Mouse (Mus musculus) liver, adult 2 months (tissue): ENCODE data around the gene Ganab. TPM values are rescaled to one million over a fixed set of nuclear protein-coding genes. Genes with fewer than 3 reads are reported as not detected.
A peak's percentile ranks its signal among the peaks of the same experiment; 100 is the strongest.

ENCODE experiments used
- DNase-seq: peaks from one replicate; pipeline ENCODE4 v3.0.0-alpha.2; 2011; ENCODE audit warnings: low read depth, low spot score; ENCODE audit errors: extremely low read depth
- H3K27ac ChIP-seq: fragments of 200-500 bp; replicated peaks from 2 replicates; pipeline ENCODE4 v1.5.1; 2012; ENCODE audit warnings: low read depth, mild to moderate bottlenecking, control low read depth, inconsistent platforms, low read length; ENCODE audit not compliant: insufficient read depth
- H3K27me3 ChIP-seq: fragments of 200-500 bp; 2 replicates; pipeline ENCODE4 v1.6.1; 2012; ENCODE audit warnings: mild to moderate bottlenecking, moderate library complexity, low read length, inconsistent platforms; ENCODE audit not compliant: control insufficient read depth, insufficient read depth
- H3K36me3 ChIP-seq: fragments of 200-500 bp; 2 replicates; pipeline ENCODE4 v1.6.1; 2012; ENCODE audit warnings: low read length, inconsistent platforms; ENCODE audit not compliant: control insufficient read depth, insufficient read depth
- H3K4me1 ChIP-seq: fragments of 200-500 bp; 2 replicates; pipeline ENCODE4 v1.6.1; 2011; ENCODE audit warnings: low read length; ENCODE audit not compliant: control insufficient read depth, insufficient read depth
- H3K4me3 ChIP-seq: fragments of 200-500 bp; 2 replicates; pipeline ENCODE4 v1.5.1; 2011; ENCODE audit warnings: low read depth, mild to moderate bottlenecking, control low read depth, low read length, moderate library complexity; ENCODE audit not compliant: insufficient read depth
- H3K79me2 ChIP-seq: fragments of 200-500 bp; 2 replicates; pipeline ENCODE4 v1.6.1; 2012; ENCODE audit warnings: inconsistent platforms, mild to moderate bottlenecking, low read length, moderate library complexity; ENCODE audit not compliant: control insufficient read depth, insufficient read depth
- H3K9ac ChIP-seq: fragments of 200-500 bp; 2 replicates; pipeline ENCODE4 v1.6.1; 2012; ENCODE audit warnings: low read depth, mild to moderate bottlenecking, control low read depth, inconsistent platforms, low read length
- CTCF ChIP-seq: fragments of 200-500 bp; IDR thresholded peaks from 2 replicates; pipeline ENCODE4 v1.5.1; 2011; ENCODE audit warnings: low read depth, low read length, control low read depth
- POLR2A ChIP-seq: fragments of 200-500 bp; IDR thresholded peaks from 2 replicates; pipeline ENCODE4 v1.6.1; 2011; ENCODE audit warnings: low read length, control low read depth; ENCODE audit not compliant: insufficient read depth; ENCODE audit errors: extremely low read depth
- WGBS: fragments of 180-500 bp; shearing (Covaris S2); methylation state at CpG from one replicate; pipeline ENCODE4 v1.1.7; 2018; 5-methylcytosine and 5-hydroxymethylcytosine counted together
- polyA plus RNA-seq: library from polyadenylated mRNA; depleted of rRNA; stranded (reverse); fragments of >200 nt; gene quantifications from 2 replicates; pipeline ENCODE4 v1.2.3, GENCODE M21; 2012
- total RNA-seq: library from RNA; depleted of rRNA; stranded (reverse); fragments of >200 nt; gene quantifications from 2 replicates; pipeline ENCODE4 v1.2.3, GENCODE M21; 2014

Ganab gene
- total and polyA plus RNA-seq, 2 experiments = 111 to 140 TPM

DNA sequence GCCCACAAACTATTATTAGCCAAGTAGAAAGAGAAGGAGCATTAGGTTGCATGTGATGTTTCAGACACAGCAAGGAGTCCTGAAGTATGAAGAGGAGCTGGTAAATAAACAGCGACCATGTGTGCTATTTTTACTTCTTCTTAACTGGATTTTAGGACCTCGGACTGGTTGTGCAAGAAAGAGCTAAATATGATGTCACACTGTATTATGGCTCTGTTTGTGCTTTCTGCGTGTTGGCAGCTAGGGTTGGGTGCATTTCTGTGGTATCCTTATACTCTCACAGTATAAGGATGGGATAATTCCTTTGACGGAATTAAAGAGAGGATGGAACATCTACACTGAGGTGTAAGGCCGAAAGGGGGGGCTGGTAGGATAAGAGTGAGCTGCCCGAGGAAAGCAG is 47.4 kb downstream of the Ganab start:
- Histone ChIP-seq H3K4me1 (peaks cover 14% of the 10 kb centered on the region), H3K79me2 (peaks cover 4% of the 10 kb centered on the region; the same call in 1 of the 2 replicates), H3K4me3 (no peak overlapping the region), H3K36me3 (peaks cover 37% of the 10 kb centered on the region), H3K27me3 (no peaks in the 10 kb centered on the region), H3K9ac (no peak overlapping the region), H3K27ac (no peak overlapping the region)
- TF ChIP-seq POLR2A = no peak
- TF ChIP-seq CTCF = no peak
- WGBS = 46% methylated on average over 6 of the region's 6 CpGs
- DNase-seq = peak; percentile 39

DNA sequence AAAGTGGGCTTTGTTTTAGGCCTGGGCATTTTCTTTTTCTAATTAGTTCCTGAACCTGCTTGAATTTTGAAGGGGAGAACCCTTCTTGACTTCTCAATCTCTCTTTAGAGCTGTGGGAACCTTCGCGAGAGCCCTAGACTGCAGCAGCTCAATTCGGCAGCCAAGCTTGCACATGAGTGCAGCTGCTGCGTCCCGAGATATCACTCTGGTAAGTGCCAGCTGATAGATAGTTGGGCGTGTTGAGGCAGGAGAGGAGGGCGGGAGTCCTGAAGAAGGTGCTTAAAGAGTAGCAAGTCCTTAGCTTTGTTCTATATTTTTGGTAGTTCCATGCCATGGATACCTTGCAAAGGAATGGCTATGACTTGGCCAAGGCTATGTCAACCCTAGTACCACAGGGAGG is 49.1 kb downstream of the Ganab start:
- no peak for TF ChIP-seq POLR2A
- no peak for TF ChIP-seq CTCF
- DNase-seq = no peak
- WGBS = 94% methylated on average over 7 of the region's 7 CpGs
- H3K4me1 ChIP-seq = peaks cover 12% of the 10 kb centered on the region
- H3K4me3 ChIP-seq = no peak overlapping the region
- no peak overlapping the region for H3K27ac ChIP-seq
- H3K27me3 ChIP-seq = no peaks in the 10 kb centered on the region
- H3K9ac ChIP-seq = no peak overlapping the region
- H3K36me3 ChIP-seq = peaks cover 49% of the 10 kb centered on the region
- H3K79me2 ChIP-seq = peaks cover 4% of the 10 kb centered on the region; the same call in 1 of the 2 replicates

DNA sequence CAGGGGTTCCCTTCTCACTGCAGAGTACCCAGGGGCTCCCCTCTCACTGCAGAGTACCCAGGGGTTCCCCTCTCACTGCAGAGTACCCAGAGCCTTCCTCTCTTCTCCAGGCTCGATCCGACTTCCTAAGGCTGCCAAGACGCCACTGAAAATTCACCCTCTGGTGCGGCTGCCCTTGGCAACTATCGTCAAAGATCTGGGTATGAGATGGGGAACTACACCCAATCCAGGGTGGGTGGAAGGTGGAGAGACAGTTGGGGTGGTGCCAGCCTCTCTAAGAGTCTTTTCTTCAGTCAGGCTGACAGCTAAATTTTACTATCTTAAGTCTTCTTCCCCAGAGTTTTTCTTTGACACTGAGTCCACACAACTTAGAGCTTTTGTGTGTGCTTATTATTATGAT is 52.3 kb downstream of the Ganab start:
- peaks cover 48% of the 10 kb centered on the region for H3K36me3 ChIP-seq
- H3K4me3 ChIP-seq = no peak overlapping the region
- H3K79me2 ChIP-seq = peaks cover 6% of the 10 kb centered on the region; the same call in 1 of the 2 replicates
- WGBS = 92% methylated on average over 5 of the region's 5 CpGs
- no peak for DNase-seq
- no peak overlapping the region for H3K9ac ChIP-seq
- TF ChIP-seq CTCF (no peak), POLR2A (no peak)
- H3K27ac ChIP-seq = no peak overlapping the region
- H3K4me1 ChIP-seq = peaks cover 3% of the 10 kb centered on the region
- H3K27me3 ChIP-seq = no peaks in the 10 kb centered on the region

DNA sequence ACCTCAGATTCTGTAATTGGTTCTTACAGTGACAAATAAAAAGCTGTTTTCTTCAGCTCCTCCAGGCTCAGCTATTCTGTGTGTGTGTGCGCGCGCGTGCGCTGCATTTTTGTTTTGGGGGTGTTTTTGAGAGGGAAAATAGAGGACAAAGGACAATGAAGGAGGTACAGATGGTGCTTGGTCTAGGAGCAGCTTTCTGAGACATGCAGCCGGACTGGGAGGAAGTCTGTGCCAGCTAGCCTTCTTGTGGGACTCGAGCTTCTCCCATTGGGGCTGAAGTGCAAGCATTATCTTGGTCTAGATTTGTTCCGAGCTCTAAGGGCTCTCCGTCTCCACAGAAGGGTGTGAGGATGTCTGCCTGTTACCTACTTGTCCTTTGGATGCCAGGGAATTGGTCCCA is 54.4 kb downstream of the Ganab start:
- no peak overlapping the region for H3K27ac ChIP-seq
- peaks cover 38% of the 10 kb centered on the region for H3K36me3 ChIP-seq

DNA sequence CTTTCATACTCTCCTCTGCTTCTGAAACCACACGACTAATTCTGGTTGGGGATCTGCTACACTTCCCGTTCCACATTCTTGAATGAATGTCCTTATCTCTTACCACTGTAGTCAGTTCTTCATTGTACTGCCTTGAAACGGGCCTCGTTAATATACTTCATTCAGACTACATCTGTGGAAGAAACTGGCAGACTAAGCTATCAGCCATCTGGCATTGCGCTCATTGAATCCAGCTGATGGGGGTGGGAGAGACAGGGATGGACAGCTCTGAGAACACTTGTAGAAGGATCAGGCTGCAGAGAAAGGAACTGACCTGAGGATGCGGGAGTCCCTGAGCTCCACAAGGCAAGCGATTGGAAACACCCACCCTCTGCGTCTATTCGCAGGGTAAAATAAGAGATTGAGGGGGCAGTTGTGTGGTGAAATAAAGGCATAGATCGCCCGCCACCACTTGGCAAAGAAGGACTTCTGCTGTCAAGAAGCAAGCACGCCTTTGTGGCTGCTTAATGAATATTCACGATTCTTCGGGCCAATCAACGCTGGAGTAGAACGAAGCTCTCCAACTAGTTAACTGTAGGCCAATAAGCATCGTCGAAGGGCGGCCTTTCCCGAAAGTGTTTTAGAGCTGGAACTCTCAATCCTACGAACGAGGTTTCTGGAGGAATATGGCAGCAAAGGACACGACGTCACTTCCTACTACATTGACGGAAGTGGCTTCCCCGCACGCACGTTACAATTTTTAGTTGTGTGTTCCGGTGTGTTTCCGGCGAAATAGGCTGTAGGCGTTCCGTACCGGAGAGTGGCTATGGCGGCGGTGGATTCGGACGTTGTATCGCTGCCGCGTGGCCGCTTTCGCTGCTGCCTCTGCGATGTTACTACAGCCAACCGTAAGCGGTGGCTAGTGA is 55.5 kb downstream of the Ganab start, which contains the start of gene Tut1:
Tut1 (plus strand) TSS at position 713 of the 905 bp plus-strand sequence.
- Histone ChIP-seq H3K4me3 (peak within 1 kb of the TSS; percentile 67), H3K36me3 (peaks cover 33% of the 10 kb centered on the region), H3K27me3 (no peaks in the 10 kb centered on the region), H3K9ac (peak within 1 kb of the TSS; percentile 75), H3K27ac (peak within 1 kb of the TSS; percentile 29), H3K79me2 (peaks cover 12% of the 10 kb centered on the region; the same call in 1 of the 2 replicates), H3K4me1 (peaks cover 3% of the 10 kb centered on the region)
- WGBS = 5% methylated on average over 46 of the region's 46 CpGs
- DNase-seq = peak; percentile 99
- 0 out of 2 replicates have a peak, but pooled peaks have one; percentile 44 for TF ChIP-seq POLR2A
- no peak for TF ChIP-seq CTCF

More for the DNA sequence above, 54.4 kb downstream of the Ganab start:
- peaks cover 12% of the 10 kb centered on the region; the same call in 1 of the 2 replicates for H3K79me2 ChIP-seq
- no peaks in the 10 kb centered on the region for H3K27me3 ChIP-seq
- no peak overlapping the region for H3K9ac ChIP-seq
- WGBS = 88% methylated on average over 9 of the region's 9 CpGs
- TF ChIP-seq POLR2A = no peak
- no peak for TF ChIP-seq CTCF
- DNase-seq = no peak
- peaks cover 3% of the 10 kb centered on the region for H3K4me1 ChIP-seq
- no peak overlapping the region for H3K4me3 ChIP-seq

DNA sequence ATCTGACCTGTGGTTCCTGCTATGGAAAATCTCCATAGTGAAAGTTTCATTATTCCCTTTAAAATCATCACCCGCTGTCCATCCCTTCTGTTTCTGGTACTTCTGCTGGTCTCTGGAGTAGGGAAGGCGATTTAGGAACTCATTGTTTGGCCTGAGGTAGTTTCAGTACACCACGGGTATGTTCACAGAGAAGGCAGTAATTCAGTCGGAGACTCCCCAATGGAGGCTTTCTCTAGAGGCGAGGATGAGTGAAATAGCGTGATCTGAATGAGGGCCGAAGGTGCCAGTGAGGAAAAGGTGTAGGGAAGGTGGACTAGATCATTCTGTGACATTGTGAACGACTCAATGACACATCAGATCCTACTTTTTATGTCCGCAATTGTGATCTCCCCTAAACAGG is 56.3 kb downstream of the Ganab start:
- Histone ChIP-seq H3K79me2 (peaks cover 12% of the 10 kb centered on the region; the same call in 1 of the 2 replicates), H3K4me1 (peaks cover 3% of the 10 kb centered on the region), H3K36me3 (peaks cover 30% of the 10 kb centered on the region), H3K4me3 (peak overlapping the region; percentile 67), H3K27ac (no peak overlapping the region; the same call in 1 of the 2 replicates), H3K9ac (peak overlapping the region; percentile 75), H3K27me3 (no peaks in the 10 kb centered on the region)
- TF ChIP-seq POLR2A (no peak), CTCF (no peak)
- WGBS = 2% methylated on average over 9 of the region's 9 CpGs
- no peak for DNase-seq
